Mouse (Mus musculus) embryonic facial prominence, embryonic 11.5 days (tissue): Measurements from ENCODE around the gene Mrpl58. TPM values are rescaled to one million over a fixed set of nuclear protein-coding genes. Genes with fewer than 3 reads are reported as not detected.
A peak's percentile ranks its signal among the peaks of the same experiment; 100 is the strongest.

Experiments
- ATAC-seq: fragments of 200-750 bp; cut with Nextera tagmentation; replicated peaks from 2 replicates; pipeline ENCODE4 v1.8.0; 2017; ENCODE audit warnings: low read depth; ENCODE audit not compliant: insufficient number of reproducible peaks, low FRiP score, low TSS enrichment
- DNase-seq: peaks from one replicate; pipeline ENCODE4 v3.0.0-alpha.2; 2015; ENCODE audit warnings: low spot score
- H3K27ac ChIP-seq: fragments of 300-500 bp; sonication (generic); replicated peaks from 2 replicates; pipeline ENCODE4 v1.5.1; 2014; ENCODE audit warnings: mild to moderate bottlenecking, low read depth, low read length, control low read depth
- H3K27me3 ChIP-seq: fragments of 300-500 bp; sonication (generic); 2 replicates; pipeline ENCODE4 v1.6.1; 2014; ENCODE audit warnings: mild to moderate bottlenecking, low read length, moderate library complexity, mixed read lengths; ENCODE audit not compliant: control insufficient read depth, insufficient read depth
- H3K36me3 ChIP-seq: fragments of 300-500 bp; sonication (generic); replicated peaks from 2 replicates; pipeline ENCODE4 v1.6.1; 2014; ENCODE audit warnings: low read depth, mild to moderate bottlenecking, low read length, moderate library complexity, mixed read lengths; ENCODE audit not compliant: control insufficient read depth, insufficient read depth
- H3K4me1 ChIP-seq: fragments of 300-500 bp; sonication (generic); 2 replicates; pipeline ENCODE4 v1.6.1; 2014; ENCODE audit warnings: low read length, mixed read lengths; ENCODE audit not compliant: control insufficient read depth, insufficient read depth
- H3K4me2 ChIP-seq: fragments of 300-500 bp; sonication (generic); 2 replicates; pipeline ENCODE4 v1.6.1; 2014; ENCODE audit warnings: low read depth, mild to moderate bottlenecking, control low read depth, low read length, moderate library complexity
- H3K4me3 ChIP-seq: fragments of 300-500 bp; sonication (generic); 2 replicates; pipeline ENCODE4 v1.5.1; 2014; ENCODE audit warnings: low read depth, low read length, control low read depth
- H3K9ac ChIP-seq: fragments of 300-500 bp; sonication (generic); replicated peaks from 2 replicates; pipeline ENCODE4 v1.6.1; 2014; ENCODE audit warnings: mild to moderate bottlenecking, control low read depth, low read length
- H3K9me3 ChIP-seq: fragments of 300-500 bp; sonication (generic); replicated peaks from 2 replicates; pipeline ENCODE4 v1.6.1; 2016; ENCODE audit warnings: mild to moderate bottlenecking, low read length, inconsistent platforms, mixed read lengths; ENCODE audit not compliant: control insufficient read depth
- WGBS: fragments of 180-500 bp; shearing (Covaris S2); extraction: QIAGEN DNeasy Blood & Tissue Kit; methylation state at CpG from one replicate; pipeline ENCODE4 v1.1.7; 2014; 5-methylcytosine and 5-hydroxymethylcytosine counted together
- polyA plus RNA-seq: library from polyadenylated mRNA; unstranded; fragments of >200 nt; fragmentation: Nextera tagmentation; extraction: Ambion mirVana; gene quantifications from 2 replicates; pipeline ENCODE4 v1.2.1, GENCODE M21; 2014

Gene Mrpl58
- polyA plus RNA-seq, 1 experiment from 2014 or later: 217 TPM

GRCm38 (mm10) chr11:115366706-115367394 lies 36.7 kb upstream of the Mrpl58 start:
- ATAC-seq (no peak), DNase-seq (no peak)
- WGBS: 2% methylated on average over 26 of the region's 28 CpGs
- Histone ChIP-seq H3K4me3 (peak overlapping the region; percentile 46), H3K27ac (no peak overlapping the region), H3K9ac (peak overlapping the region; percentile 43), H3K27me3 (peaks cover 24% of the 10 kb centered on the region), H3K4me1 (peaks cover 8% of the 10 kb centered on the region), H3K9me3 (no peaks in the 10 kb centered on the region), H3K4me2 (peak overlapping the region; percentile 86), H3K36me3 (no peaks in the 10 kb centered on the region)

GRCm38 (mm10) chr11:115367395-115367944 lies 36.1 kb upstream of the Mrpl58 start, which contains the start of gene Hid1:
Hid1 (minus strand) TSS chr11:115367756.
- peak within 1 kb of the TSS; percentile 46 for H3K4me3 ChIP-seq
- DNase-seq (peak; percentile 78), ATAC-seq (peak; percentile 35; the same call in 1 of the 2 replicates)
- H3K9ac ChIP-seq: peak within 1 kb of the TSS; percentile 43
- under 1% methylated on average over 39 of the region's 39 CpGs for WGBS
- H3K4me1 ChIP-seq: peaks cover 8% of the 10 kb centered on the region
- H3K27me3 ChIP-seq: peaks cover 24% of the 10 kb centered on the region
- no peaks in the 10 kb centered on the region for H3K36me3 ChIP-seq
- no peak within 1 kb of the TSS for H3K27ac ChIP-seq
- peak within 1 kb of the TSS; percentile 86 for H3K4me2 ChIP-seq
- no peaks in the 10 kb centered on the region for H3K9me3 ChIP-seq

DNA sequence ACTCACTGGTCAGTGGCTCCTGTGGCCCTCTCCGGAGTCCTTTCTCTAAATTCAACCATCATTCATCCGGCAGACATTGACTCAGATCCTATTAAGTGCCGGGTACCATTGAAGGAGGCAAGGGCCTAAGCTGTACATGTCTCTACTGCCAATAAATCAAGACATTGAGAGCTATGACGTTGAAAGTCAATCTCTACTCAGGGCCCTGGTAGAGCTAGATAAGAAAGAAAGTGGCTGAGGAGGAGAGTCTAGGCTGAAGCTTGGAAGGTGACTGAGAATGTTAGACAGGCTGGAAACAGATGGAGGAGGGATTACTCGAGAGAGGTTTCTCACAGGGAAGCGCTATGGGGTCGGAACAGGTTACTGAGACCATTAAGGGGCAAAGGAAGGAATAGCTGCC lies 33.2 kb upstream of the Mrpl58 start:
- ATAC-seq (no peak), DNase-seq (no peak)
- 64% methylated on average over 7 of the region's 7 CpGs for WGBS
- no peak overlapping the region for H3K9ac ChIP-seq
- H3K4me3 ChIP-seq: no peak overlapping the region
- no peak overlapping the region for H3K27ac ChIP-seq
- H3K4me1 ChIP-seq: peaks cover 8% of the 10 kb centered on the region
- H3K27me3 ChIP-seq: peaks cover 40% of the 10 kb centered on the region
- H3K4me2 ChIP-seq: no peak overlapping the region
- no peaks in the 10 kb centered on the region for H3K9me3 ChIP-seq
- no peaks in the 10 kb centered on the region for H3K36me3 ChIP-seq

GRCm38 (mm10) chr11:115371354-115371753 lies 32.2 kb upstream of the Mrpl58 start:
- Histone ChIP-seq H3K27me3 (peaks cover 43% of the 10 kb centered on the region), H3K36me3 (no peaks in the 10 kb centered on the region)

GRCm38 (mm10) chr11:115372015-115372414 lies 31.5 kb upstream of the Mrpl58 start:
- 66% methylated on average over 1 of the region's 1 CpGs for WGBS
- H3K9me3 ChIP-seq: no peaks in the 10 kb centered on the region
- H3K27me3 ChIP-seq: peaks cover 36% of the 10 kb centered on the region
- ATAC-seq: no peak
- H3K4me1 ChIP-seq: peaks cover 5% of the 10 kb centered on the region
- no peak overlapping the region for H3K9ac ChIP-seq
- no peak for DNase-seq
- no peaks in the 10 kb centered on the region for H3K36me3 ChIP-seq
- H3K4me3 ChIP-seq: no peak overlapping the region
- no peak overlapping the region for H3K4me2 ChIP-seq
- no peak overlapping the region for H3K27ac ChIP-seq

More at GRCm38 (mm10) chr11:115371354-115371753, 32.2 kb upstream of the Mrpl58 start:
- ATAC-seq (no peak), DNase-seq (no peak)
- Histone ChIP-seq H3K9ac (no peak overlapping the region), H3K27ac (no peak overlapping the region), H3K4me3 (no peak overlapping the region), H3K9me3 (no peaks in the 10 kb centered on the region), H3K4me2 (no peak overlapping the region), H3K4me1 (peaks cover 8% of the 10 kb centered on the region)
- 65% methylated on average over 8 of the region's 8 CpGs for WGBS

DNA sequence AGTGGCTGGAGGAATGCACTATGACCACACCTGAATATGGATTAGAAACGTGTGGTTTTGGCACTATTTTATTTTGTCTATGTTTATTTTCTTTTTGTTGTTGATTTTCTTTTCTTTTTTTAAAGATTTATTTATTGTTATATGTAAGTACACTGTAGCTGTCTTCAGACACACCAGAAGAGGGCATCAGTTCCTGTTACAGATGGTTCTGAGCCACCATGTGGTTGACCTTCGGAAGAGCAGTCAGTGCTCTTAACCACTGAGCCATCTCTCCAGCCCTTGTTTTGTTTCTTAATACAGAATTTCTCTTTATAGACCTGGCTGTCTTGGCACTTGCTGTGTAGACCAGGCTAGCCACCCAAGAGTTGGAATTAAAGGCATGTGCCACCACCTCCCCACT lies 30.8 kb upstream of the Mrpl58 start:
- DNase-seq (no peak), ATAC-seq (no peak)
- H3K4me1 ChIP-seq: no peaks in the 10 kb centered on the region; the same call in 1 of the 2 replicates
- 30% methylated on average over 2 of the region's 2 CpGs for WGBS
- H3K9ac ChIP-seq: no peak overlapping the region
- H3K27ac ChIP-seq: no peak overlapping the region
- H3K27me3 ChIP-seq: peaks cover 29% of the 10 kb centered on the region
- no peaks in the 10 kb centered on the region for H3K36me3 ChIP-seq
- H3K9me3 ChIP-seq: no peaks in the 10 kb centered on the region
- no peak overlapping the region for H3K4me3 ChIP-seq
- no peak overlapping the region for H3K4me2 ChIP-seq

DNA sequence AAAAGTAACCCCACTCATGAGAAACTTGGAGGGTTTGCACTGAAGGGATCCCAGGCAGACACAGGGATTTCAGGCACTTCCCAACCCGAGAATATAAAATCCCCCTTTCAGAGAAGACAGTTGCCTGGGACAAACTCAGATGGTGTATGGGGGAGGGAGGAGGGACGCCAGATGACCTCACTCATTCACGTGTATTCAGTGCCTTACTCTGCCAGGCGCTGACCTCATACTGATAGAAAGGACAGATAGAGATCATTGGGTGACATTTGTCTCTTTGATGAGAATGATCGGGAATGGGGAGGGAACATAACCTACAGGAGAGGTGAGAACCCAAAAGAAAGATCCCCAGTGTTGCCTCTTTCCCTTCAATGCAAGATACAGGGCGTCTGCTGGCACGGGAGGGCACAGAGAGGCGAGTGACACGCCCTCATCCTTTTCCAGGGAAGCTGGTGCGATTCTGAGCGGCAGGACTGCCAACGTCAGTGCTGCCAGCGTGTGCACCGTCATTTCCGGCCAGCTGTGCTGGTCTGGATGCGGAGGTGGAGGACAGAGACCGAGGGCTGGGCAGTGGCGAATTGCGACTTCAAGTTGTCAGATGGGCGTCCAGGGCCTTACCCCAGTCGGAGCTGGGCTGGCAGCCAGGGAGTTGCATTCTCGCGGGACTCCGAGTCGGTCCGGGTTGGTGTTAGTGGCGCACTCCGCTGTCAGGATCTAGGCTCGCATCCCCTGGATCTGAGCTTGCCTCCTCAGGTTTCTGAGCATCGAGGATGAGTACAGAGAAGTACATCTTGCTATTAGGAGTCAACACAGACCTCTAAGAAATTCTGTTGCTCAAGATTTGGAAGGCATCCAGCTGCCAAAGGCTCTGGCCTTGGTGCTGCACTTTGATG lies 29.5 kb upstream of the Mrpl58 start:
- Histone ChIP-seq H3K4me1 (no peaks in the 10 kb centered on the region; the same call in 1 of the 2 replicates), H3K27me3 (peaks cover 21% of the 10 kb centered on the region), H3K4me3 (peak overlapping the region; percentile 22), H3K4me2 (peak overlapping the region; percentile 52), H3K27ac (no peak overlapping the region), H3K9me3 (no peaks in the 10 kb centered on the region), H3K9ac (peak overlapping the region; percentile 39), H3K36me3 (no peaks in the 10 kb centered on the region)
- peak; percentile 34 for DNase-seq
- WGBS: 2% methylated on average over 30 of the region's 30 CpGs
- ATAC-seq: no peak
